Mouse (Mus musculus): ENCODE measurements around the gene Ppp1r36.

DNA sequence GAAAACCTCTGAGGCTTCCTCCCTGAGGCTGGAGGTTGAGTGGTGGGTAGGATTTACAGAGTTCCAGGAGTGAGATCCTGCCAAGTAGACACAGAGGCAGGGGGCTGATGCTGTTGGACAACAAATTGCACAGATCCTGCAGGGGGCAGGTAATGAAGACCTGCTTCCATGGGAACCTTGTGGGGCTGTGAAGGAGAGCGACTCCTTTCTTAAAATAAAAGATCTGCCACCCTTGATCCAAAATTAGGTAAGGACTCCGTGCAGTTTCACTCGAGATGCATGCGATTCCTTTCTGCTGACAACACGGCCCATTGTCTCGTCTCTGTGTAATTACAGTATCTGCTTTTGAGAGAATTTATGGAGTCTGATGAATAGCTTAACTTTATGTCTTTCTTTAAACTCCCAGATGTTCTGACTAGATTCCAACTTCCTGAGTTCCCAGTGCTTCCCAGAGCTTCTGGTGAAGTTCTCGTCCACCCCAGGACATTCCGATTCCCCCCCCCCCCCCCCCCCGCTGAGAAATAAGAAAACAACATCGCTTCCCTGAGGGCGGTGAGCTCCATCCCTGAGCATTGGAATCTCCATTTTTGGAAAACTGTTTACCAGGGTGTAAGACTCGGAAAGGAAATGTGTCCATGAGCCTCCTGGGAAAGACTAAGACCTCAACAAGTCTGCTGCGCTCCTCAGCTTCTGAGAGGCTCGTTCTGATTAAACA, 61.1 kb downstream of the Ppp1r36 start:
- TF ChIP-seq CTCF (IDR thresholded peaks at IDR 0.05; ENCODE audit: extremely low read depth, insufficient read length, insufficient replicate concordance, low read depth, low read length) (no peak), POLR2A (IDR thresholded peaks at IDR 0.05; ENCODE audit: low read depth, low read length) (no peak)

Measured in small intestine, adult 2 months (tissue).